Mouse (Mus musculus) embryonic facial prominence, embryonic 14.5 days (tissue): ENCODE measurements around the gene Pdzd2. TPM values are rescaled to one million over a fixed set of nuclear protein-coding genes. Genes with fewer than 3 reads are reported as not detected.

Experiments
- ATAC-seq: fragments of 200-750 bp; cut with Nextera tagmentation; 2 replicates; pipeline ENCODE4 v1.8.0; 2017; ENCODE audit warnings: low read depth, moderate number of reproducible peaks, moderate TSS enrichment
- DNase-seq: peaks from one replicate; pipeline ENCODE4 v3.0.0-alpha.2; 2015; ENCODE audit warnings: low spot score
- H3K27ac ChIP-seq: fragments of 300-500 bp; sonication (generic); replicated peaks from 2 replicates; pipeline ENCODE4 v1.5.1; 2014; ENCODE audit warnings: low read depth, mild to moderate bottlenecking, low read length, moderate library complexity
- H3K27me3 ChIP-seq: fragments of 300-500 bp; sonication (generic); replicated peaks from 2 replicates; pipeline ENCODE4 v1.6.1; 2014; ENCODE audit warnings: low read length; ENCODE audit not compliant: control insufficient read depth, insufficient read depth
- H3K36me3 ChIP-seq: fragments of 300-500 bp; sonication (generic); 2 replicates; pipeline ENCODE4 v1.6.1; 2014; ENCODE audit warnings: low read length, mixed read lengths; ENCODE audit not compliant: control insufficient read depth, insufficient read depth
- H3K4me1 ChIP-seq: fragments of 300-500 bp; sonication (generic); 2 replicates; pipeline ENCODE4 v1.6.1; 2014; ENCODE audit warnings: antibody characterized with exemption, low read length; ENCODE audit not compliant: control insufficient read depth, insufficient read depth
- H3K4me2 ChIP-seq: fragments of 300-500 bp; sonication (generic); 2 replicates; pipeline ENCODE4 v1.6.1; 2014; ENCODE audit warnings: low read depth, mild to moderate bottlenecking, low read length, moderate library complexity, mixed read lengths
- H3K4me3 ChIP-seq: fragments of 300-500 bp; sonication (generic); 2 replicates; pipeline ENCODE4 v1.5.1; 2014; ENCODE audit warnings: low read depth, mild to moderate bottlenecking, low read length
- H3K9ac ChIP-seq: fragments of 300-500 bp; sonication (generic); 2 replicates; pipeline ENCODE4 v1.6.1; 2014; ENCODE audit warnings: low read depth, mild to moderate bottlenecking, low read length, moderate library complexity, mixed read lengths
- H3K9me3 ChIP-seq: fragments of 300-500 bp; sonication (generic); 2 replicates; pipeline ENCODE4 v1.6.1; 2016; ENCODE audit warnings: low read length; ENCODE audit not compliant: control insufficient read depth
- WGBS: fragments of 180-500 bp; shearing (Covaris S2); extraction: QIAGEN DNeasy Blood & Tissue Kit; methylation state at CpG from one replicate; pipeline ENCODE4 v1.1.7; 2014; 5-methylcytosine and 5-hydroxymethylcytosine counted together
- polyA plus RNA-seq: library from polyadenylated mRNA; unstranded; fragments of >200 nt; fragmentation: Nextera tagmentation; extraction: Ambion mirVana; gene quantifications from 2 replicates; pipeline ENCODE4 v1.2.1, GENCODE M21; 2014

Pdzd2 gene
- polyA plus RNA-seq, 1 experiment from 2014 or later = 28.0 TPM

DNA sequence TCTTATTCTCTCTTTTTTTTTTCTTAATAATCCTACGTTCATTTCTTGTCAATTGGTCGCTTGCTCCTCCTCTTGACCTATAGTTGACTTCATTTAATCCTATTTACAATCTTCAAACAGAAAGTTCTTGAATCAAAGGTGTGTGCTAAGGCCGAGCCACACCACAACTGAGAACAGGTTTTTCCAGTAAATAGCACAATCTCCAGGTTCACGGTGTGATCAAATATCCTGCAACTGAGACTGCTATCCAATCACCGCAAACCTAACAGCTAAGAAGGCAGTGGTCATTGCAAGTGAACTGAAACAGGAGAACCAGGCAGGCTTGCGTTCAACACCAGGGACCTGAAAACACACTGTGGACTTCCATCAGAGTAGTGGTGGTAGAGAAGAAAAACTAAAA is 313.4 kb downstream of the Pdzd2 start:
- no peaks in the 10 kb centered on the region for H3K4me1 ChIP-seq
- no peak overlapping the region for H3K4me3 ChIP-seq
- H3K9ac ChIP-seq = no peak overlapping the region
- WGBS = 58% methylated on average over 6 of the region's 6 CpGs
- DNase-seq (peak; percentile 57), ATAC-seq (peak; percentile 54; the same call in 1 of the 2 replicates)
- H3K9me3 ChIP-seq = no peaks in the 10 kb centered on the region
- H3K4me2 ChIP-seq = no peak overlapping the region
- H3K27me3 ChIP-seq = no peaks in the 10 kb centered on the region
- H3K36me3 ChIP-seq = no peaks in the 10 kb centered on the region
- no peak overlapping the region for H3K27ac ChIP-seq

DNA sequence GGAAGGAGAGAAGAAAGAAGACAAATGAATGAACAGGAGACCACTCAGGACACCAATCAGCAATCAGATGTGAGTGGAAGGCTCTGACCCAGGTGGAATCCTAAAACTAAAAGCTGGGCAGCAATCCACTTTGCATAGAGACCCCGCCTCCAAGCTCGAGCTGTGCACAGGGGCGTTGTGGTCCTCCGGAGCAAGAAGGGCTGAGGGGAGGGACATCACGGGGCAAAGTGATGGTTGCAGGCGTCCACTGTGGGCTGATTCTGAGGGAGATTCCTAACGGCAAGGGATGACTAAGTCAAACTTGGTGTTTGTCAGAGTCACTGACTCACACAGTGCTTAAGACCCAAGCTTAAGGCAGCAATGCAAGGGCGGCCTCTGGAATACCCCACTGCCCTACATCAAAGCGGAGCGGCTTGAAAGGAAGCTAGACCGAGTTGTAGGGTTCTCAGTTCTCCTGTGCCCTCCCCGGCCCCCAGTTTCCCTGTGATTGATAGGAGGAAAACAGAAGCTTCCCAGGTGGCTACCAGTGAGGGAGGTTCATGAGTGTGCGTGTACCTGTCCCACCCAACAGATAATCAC is 314.6 kb downstream of the Pdzd2 start:
- H3K4me1 ChIP-seq = no peaks in the 10 kb centered on the region
- no peak overlapping the region for H3K4me2 ChIP-seq
- H3K9me3 ChIP-seq = no peaks in the 10 kb centered on the region
- DNase-seq (no peak), ATAC-seq (no peak)
- H3K27me3 ChIP-seq = no peaks in the 10 kb centered on the region
- no peak overlapping the region for H3K4me3 ChIP-seq
- no peak overlapping the region for H3K27ac ChIP-seq
- WGBS = 59% methylated on average over 13 of the region's 13 CpGs
- no peaks in the 10 kb centered on the region for H3K36me3 ChIP-seq
- H3K9ac ChIP-seq = no peak overlapping the region

DNA sequence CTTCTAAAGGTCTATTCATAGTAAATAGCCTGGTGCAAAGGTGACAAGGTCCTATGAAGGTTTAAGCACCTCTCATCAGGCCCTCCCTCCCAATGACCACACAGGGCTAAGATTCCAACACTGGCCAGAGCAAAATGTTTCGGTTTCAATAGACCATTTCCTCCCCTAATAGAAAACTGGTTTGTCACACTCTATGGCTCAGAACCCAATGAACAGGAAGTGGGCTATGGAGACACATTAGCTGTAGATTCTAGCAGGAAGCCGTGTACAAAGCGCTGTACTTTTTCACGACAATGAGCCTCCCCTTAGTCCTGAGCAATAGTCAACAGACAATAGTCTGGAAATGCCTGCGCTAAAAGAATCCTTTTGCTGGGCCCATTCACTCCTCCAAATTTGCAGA is 315.5 kb downstream of the Pdzd2 start:
- DNase-seq (no peak), ATAC-seq (no peak)
- H3K36me3 ChIP-seq = no peaks in the 10 kb centered on the region
- no peaks in the 10 kb centered on the region for H3K4me1 ChIP-seq
- no peak overlapping the region for H3K27ac ChIP-seq
- WGBS = 77% methylated on average over 5 of the region's 5 CpGs
- H3K27me3 ChIP-seq = no peaks in the 10 kb centered on the region
- H3K4me2 ChIP-seq = no peak overlapping the region
- H3K9me3 ChIP-seq = no peaks in the 10 kb centered on the region
- H3K9ac ChIP-seq = no peak overlapping the region
- H3K4me3 ChIP-seq = no peak overlapping the region

DNA sequence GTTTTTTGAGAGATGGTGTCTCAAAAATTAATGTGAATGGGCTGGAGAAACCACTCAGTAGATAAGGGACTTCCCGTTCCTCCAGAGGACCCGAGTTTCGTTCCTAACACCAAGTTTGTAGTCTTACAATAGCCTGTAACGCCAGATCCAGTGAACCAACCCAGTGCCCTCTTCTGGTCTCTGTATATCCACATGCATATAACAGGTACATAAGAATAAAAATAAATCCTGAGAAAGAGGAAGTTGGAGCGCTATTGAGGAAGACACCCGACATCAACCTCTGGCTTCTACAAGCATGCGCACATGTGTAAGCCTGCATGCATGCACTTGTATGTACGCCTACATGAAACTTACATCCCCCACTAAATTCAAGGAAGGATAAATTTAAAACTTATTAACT is 318.8 kb downstream of the Pdzd2 start:
- ATAC-seq = no peak
- no peaks in the 10 kb centered on the region for H3K27me3 ChIP-seq
- no peak for DNase-seq
- no peak overlapping the region for H3K4me2 ChIP-seq
- H3K4me3 ChIP-seq = no peak overlapping the region
- no peaks in the 10 kb centered on the region for H3K4me1 ChIP-seq
- H3K27ac ChIP-seq = no peak overlapping the region
- H3K9me3 ChIP-seq = no peaks in the 10 kb centered on the region
- H3K36me3 ChIP-seq = no peaks in the 10 kb centered on the region
- no peak overlapping the region for H3K9ac ChIP-seq
- WGBS = 92% methylated on average over 8 of the region's 8 CpGs

DNA sequence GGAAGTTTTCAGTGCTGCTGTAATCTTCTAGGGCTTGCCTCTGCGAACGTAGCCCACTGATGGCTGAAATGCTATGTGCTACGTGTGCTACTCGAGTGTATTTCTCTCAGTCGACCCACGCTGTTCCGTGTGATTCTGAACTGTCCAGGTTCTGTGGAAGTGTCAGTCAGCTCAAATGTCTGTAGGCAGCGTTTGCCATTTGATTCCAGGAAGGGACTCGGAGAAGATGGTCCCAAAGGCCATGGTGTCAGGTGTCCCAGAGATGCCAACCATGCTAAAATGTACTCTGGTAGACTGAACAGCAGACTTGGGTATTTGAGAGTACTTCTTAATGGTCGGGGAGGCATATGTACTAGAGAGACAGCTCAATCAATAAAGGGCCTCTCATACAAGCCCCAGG is 319.3 kb downstream of the Pdzd2 start:
- Histone ChIP-seq H3K27me3 (no peaks in the 10 kb centered on the region), H3K27ac (no peak overlapping the region), H3K4me2 (no peak overlapping the region), H3K36me3 (no peaks in the 10 kb centered on the region), H3K4me3 (no peak overlapping the region), H3K9ac (no peak overlapping the region), H3K4me1 (no peaks in the 10 kb centered on the region), H3K9me3 (no peaks in the 10 kb centered on the region)
- WGBS = 80% methylated on average over 10 of the region's 10 CpGs
- ATAC-seq (no peak), DNase-seq (no peak)

DNA sequence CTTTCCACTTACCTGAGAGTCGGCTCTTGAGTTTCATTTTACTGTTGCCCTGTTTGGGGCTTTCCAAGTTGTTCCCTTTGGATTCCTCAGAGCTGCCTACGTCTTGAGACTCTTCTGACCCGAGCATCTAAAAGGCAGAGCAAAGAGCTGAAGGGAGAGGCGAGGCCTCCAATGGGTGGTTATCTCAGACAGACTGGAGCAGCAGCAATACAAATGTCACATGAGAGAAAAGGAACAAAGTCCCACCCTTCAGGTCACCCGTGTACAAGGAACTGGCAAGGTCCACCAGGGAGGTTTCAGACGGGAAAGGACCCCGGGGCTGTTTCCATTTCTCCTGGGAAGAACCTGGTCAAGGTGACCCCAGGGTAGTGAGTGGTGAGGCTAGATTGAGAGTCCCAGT is 320.3 kb downstream of the Pdzd2 start:
- no peaks in the 10 kb centered on the region for H3K36me3 ChIP-seq
- 71% methylated on average over 7 of the region's 7 CpGs for WGBS
- H3K4me1 ChIP-seq = no peaks in the 10 kb centered on the region
- ATAC-seq = no peak
- no peak overlapping the region for H3K9ac ChIP-seq
- DNase-seq = no peak
- H3K27ac ChIP-seq = no peak overlapping the region
- H3K9me3 ChIP-seq = no peaks in the 10 kb centered on the region
- H3K27me3 ChIP-seq = no peaks in the 10 kb centered on the region
- no peak overlapping the region for H3K4me3 ChIP-seq
- no peak overlapping the region for H3K4me2 ChIP-seq

DNA sequence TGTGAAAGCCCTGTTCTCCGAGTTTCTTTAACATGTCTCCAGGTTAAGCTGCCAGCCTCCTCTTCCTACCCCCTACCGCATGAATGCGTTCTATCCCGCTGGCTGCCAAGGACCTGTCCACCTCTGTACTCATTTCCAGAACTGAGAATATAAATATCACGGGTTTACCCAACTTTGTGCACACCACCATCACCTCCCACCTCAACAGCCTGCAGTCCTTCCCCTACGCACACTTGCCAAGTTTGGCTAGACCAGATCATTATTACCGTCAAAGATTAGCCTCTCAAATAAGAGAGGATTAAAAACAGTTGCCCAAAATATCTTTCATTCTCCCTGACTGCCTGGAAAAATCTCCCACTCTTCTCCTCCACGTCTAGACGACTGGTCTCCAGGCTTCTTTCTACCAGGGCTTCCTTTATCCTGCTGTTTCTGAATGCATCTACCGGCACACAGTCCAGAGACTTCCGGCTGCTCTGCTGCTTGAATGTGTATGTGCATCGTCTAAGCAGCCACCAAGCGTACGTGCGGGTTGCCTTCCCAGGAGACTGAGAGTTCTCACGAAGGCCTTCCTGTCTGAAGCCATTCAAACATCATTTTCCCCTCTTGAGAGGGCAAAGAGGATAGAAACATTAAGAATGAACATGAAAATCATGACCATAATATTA is 324.1 kb downstream of the Pdzd2 start:
- ATAC-seq = 0 out of 2 replicates have a peak, but pooled peaks have one; percentile 18
- Histone ChIP-seq H3K27me3 (no peaks in the 10 kb centered on the region), H3K9ac (no peak overlapping the region), H3K4me3 (no peak overlapping the region), H3K9me3 (no peaks in the 10 kb centered on the region), H3K4me2 (no peak overlapping the region), H3K36me3 (no peaks in the 10 kb centered on the region), H3K27ac (no peak overlapping the region), H3K4me1 (no peaks in the 10 kb centered on the region)
- no peak for DNase-seq
- 79% methylated on average over 16 of the region's 16 CpGs for WGBS

DNA sequence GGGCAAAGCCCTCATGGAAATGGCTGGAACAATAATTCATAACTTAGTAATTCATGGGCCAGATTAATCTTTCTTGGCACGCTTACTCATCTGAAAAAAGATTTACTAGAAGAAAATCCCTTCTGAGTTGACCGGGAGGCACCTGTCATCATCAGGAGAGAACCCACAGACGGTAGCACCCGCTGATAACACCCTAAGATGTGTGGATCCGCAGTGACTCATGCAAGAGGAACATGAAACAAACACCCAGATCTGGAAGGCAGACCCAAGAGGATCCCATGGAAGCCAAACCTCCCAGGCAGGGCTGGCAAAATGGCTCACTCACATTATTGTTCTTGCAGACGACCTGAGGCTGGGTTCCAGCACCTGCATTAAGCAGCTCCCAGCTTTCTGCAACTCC is 325.0 kb downstream of the Pdzd2 start:
- Histone ChIP-seq H3K9me3 (no peaks in the 10 kb centered on the region), H3K27me3 (no peaks in the 10 kb centered on the region), H3K4me1 (no peaks in the 10 kb centered on the region), H3K27ac (no peak overlapping the region), H3K9ac (no peak overlapping the region), H3K36me3 (no peaks in the 10 kb centered on the region), H3K4me3 (no peak overlapping the region), H3K4me2 (no peak overlapping the region)
- WGBS = 85% methylated on average over 6 of the region's 6 CpGs
- no peak for DNase-seq
- no peak for ATAC-seq

DNA sequence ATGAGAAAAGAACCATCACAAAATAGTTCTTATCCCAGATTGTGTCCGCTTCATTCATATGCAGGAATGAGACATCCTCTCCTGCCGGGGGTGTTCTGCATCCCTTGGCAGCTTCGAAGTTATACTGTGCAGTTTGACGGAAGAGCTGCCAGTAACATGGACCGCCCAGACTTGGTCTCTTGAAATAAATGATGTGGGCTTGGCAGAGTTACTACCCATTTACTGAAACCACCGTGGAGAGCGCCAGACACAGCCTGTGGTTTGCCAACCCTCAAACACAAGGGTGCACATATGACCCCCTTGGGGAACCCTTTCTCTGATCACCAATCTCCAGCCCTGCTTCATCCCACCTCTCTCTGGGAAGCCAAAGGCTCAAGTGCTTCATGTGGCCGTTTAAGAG is 331.5 kb downstream of the Pdzd2 start:
- Histone ChIP-seq H3K9ac (no peak overlapping the region), H3K36me3 (peaks cover 17% of the 10 kb centered on the region), H3K4me1 (no peaks in the 10 kb centered on the region), H3K4me3 (no peak overlapping the region), H3K4me2 (no peak overlapping the region), H3K27me3 (no peaks in the 10 kb centered on the region), H3K27ac (no peak overlapping the region), H3K9me3 (no peaks in the 10 kb centered on the region)
- DNase-seq (peak; percentile 81), ATAC-seq (peak; percentile 62; the same call in 1 of the 2 replicates)
- WGBS = 68% methylated on average over 8 of the region's 8 CpGs
